Mouse (Mus musculus): ENCODE measurements at regions not wholly inside any gene's neighbourhood (a gene's known extent, or its start where the extent isn't known, plus 50 kb on each side); places are given as distances from the start of the nearest gene placed in this dataset.
"Not testable (repeated sequence)": the region's sequence is repeated elsewhere in the genome, so short reads cannot be mapped to it uniquely, and the experiment has no call there.

- DNase-seq = no peak
These were observed 534.0 kb downstream of the Hdgfl1 start for GRCm38 (mm10) chr13:26235941-26236340.

- no peak for DNase-seq
These were observed 535.3 kb downstream of the Hdgfl1 start for GRCm38 (mm10) chr13:26234703-26235102.

- no peak for DNase-seq
These were observed 552.7 kb downstream of the Hdgfl1 start for GRCm38 (mm10) chr13:26217299-26217698.

- no peak for DNase-seq
These were observed 553.4 kb downstream of the Hdgfl1 start for GRCm38 (mm10) chr13:26216579-26216978.

- no peak for DNase-seq
These were observed 564.3 kb downstream of the Hdgfl1 start for GRCm38 (mm10) chr13:26205532-26206105.

GRCm38 (mm10) chr13:26194646-26195045, 575.3 kb downstream of the Hdgfl1 start:
- no peak for DNase-seq

GRCm38 (mm10) chr13:26183879-26184278, 586.1 kb downstream of the Hdgfl1 start:
- no peak for DNase-seq

- no peak for DNase-seq
These were observed 598.0 kb downstream of the Hdgfl1 start for GRCm38 (mm10) chr13:26171891-26172482.

- no peak for DNase-seq
These were observed 600.3 kb downstream of the Hdgfl1 start for GRCm38 (mm10) chr13:26169641-26170040.

GRCm38 (mm10) chr13:26158703-26159102, 611.3 kb downstream of the Hdgfl1 start:
- DNase-seq = no peak

GRCm38 (mm10) chr13:26154701-26155471, 615.1 kb downstream of the Hdgfl1 start:
- no peak for DNase-seq

- DNase-seq = no peak
These were observed 615.7 kb downstream of the Hdgfl1 start for GRCm38 (mm10) chr13:26154251-26154650.

GRCm38 (mm10) chr13:26153093-26153492, 616.9 kb downstream of the Hdgfl1 start:
- DNase-seq = no peak

GRCm38 (mm10) chr13:26150426-26150825, 619.5 kb downstream of the Hdgfl1 start:
- DNase-seq = no peak

GRCm38 (mm10) chr13:26142811-26143210, 627.2 kb downstream of the Hdgfl1 start:
- no peak for DNase-seq

- no peak for DNase-seq
These were observed 650.6 kb downstream of the Hdgfl1 start for GRCm38 (mm10) chr13:26119363-26119762.

GRCm38 (mm10) chr13:26114136-26114535, 655.8 kb downstream of the Hdgfl1 start:
- DNase-seq = no peak

- not testable (repeated sequence) for DNase-seq
These were observed 656.2 kb downstream of the Hdgfl1 start for GRCm38 (mm10) chr13:26113723-26114122.

- no peak for DNase-seq
These were observed 657.4 kb downstream of the Hdgfl1 start for GRCm38 (mm10) chr13:26112579-26112978.

GRCm38 (mm10) chr13:26109013-26109412, 661.0 kb downstream of the Hdgfl1 start:
- no peak for DNase-seq

GRCm38 (mm10) chr13:26088727-26089126, 681.2 kb downstream of the Hdgfl1 start:
- DNase-seq = no peak

GRCm38 (mm10) chr13:26080814-26081213, 689.2 kb downstream of the Hdgfl1 start:
- no peak for DNase-seq

- no peak for DNase-seq
These were observed 689.7 kb downstream of the Hdgfl1 start for GRCm38 (mm10) chr13:26080302-26080701.

GRCm38 (mm10) chr13:26079362-26079761, 690.6 kb downstream of the Hdgfl1 start:
- no peak for DNase-seq

All from thymus, postnatal 36 days (tissue).